Mouse (Mus musculus) telencephalon, adult 2 months (tissue): ENCODE results near the gene Hmcn1.
A peak's percentile ranks its signal among the peaks of the same experiment; 100 is the strongest.

ENCODE experiments used
- DNase-seq: peaks from one replicate; pipeline ENCODE4 v3.0.0-alpha.2; 2011; ENCODE audit warnings: low read depth, low spot score

Hmcn1 gene

DNA sequence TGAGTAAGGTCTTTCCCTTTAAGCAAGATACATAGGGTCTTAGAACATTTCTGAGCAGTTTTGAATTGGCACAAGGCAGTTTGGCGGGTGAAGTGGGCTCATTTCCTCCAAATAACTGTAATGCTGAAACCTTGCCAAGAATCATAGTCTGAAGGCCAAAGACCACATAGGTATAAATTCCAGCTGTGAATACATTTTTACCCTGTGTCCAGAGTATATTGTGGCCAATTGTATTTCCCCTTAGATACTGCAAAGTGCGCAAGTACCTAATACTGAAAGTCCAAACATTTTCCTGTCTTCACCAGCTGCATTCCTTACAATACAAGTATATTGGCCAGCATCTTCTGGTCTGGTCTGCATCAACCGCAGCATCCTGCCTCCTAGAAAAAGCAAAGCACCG, 312.9 kb downstream of the Hmcn1 start:
- no peak for DNase-seq

DNA sequence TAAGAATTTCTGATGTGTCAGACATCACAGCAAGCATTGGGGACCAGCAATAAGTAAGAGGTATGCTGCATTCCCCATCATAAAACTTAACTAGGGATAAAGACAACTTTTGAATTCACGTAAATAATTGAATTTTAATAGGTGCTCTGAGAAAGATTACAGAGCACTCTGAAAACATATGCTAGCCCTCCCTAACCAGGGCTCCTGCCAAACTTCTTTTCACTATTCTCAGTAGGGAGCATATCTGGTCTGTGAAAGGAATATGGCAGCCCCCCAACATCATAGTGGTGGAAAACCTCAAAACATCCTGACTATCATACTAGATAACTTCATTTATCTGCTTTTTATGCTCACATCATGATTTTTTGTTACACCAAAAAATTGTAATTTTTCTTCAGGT, 347.9 kb downstream of the Hmcn1 start:
- no peak for DNase-seq

DNA sequence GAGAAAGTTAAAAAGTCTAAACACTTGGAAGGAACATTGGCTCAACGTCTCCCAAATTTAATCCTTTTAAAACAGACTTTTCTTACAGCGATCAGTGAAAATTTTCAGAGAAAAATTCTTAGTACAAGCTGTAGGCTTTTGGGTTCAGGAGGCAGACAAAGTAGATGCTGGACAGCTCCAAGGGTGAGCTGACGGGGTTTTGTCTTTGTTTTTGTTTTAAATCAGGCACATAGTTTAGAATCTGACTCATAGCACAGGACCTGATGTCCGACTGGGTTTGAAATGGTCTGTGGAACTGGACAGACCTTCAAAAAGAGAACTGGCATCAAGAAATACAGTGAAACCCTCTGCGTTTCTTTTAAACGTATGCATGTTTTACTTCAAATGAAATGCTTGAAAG, 353.7 kb downstream of the Hmcn1 start:
- no peak for DNase-seq

DNA sequence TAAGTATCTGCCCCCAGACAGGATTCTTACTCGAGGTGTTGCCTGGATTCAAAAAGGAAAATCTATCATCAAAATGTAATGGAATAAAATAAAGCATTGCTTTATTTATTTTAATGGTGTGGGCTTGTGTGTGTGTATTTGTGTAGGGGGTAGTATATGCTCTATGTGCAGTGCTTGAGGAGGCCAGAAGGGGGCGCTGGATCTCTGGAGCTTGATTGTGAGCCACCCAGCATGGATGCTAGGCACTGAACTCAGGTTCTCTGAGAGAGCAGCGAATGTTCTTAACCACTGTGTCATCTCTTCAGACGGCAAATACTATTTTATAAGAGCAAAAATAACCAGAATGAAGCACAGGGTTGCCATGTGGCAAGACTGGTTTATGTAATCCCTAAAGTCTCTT, 360.7 kb downstream of the Hmcn1 start:
- no peak for DNase-seq

DNA sequence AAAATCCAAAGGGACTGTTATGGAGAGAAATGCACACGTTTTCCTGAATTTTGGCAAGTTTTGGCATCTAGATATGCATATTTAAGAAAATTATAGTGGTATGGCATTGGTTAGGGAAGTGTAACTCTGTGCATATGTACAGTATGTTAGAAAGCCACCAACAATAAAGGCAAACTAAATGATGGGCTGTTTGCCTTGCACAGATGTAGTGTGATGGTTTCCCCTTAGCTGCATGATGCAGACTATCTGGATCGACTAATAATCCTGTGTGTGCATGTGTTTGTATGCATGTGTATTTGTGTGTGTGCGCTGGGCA, 361.4 kb downstream of the Hmcn1 start:
- DNase-seq = no peak

DNA sequence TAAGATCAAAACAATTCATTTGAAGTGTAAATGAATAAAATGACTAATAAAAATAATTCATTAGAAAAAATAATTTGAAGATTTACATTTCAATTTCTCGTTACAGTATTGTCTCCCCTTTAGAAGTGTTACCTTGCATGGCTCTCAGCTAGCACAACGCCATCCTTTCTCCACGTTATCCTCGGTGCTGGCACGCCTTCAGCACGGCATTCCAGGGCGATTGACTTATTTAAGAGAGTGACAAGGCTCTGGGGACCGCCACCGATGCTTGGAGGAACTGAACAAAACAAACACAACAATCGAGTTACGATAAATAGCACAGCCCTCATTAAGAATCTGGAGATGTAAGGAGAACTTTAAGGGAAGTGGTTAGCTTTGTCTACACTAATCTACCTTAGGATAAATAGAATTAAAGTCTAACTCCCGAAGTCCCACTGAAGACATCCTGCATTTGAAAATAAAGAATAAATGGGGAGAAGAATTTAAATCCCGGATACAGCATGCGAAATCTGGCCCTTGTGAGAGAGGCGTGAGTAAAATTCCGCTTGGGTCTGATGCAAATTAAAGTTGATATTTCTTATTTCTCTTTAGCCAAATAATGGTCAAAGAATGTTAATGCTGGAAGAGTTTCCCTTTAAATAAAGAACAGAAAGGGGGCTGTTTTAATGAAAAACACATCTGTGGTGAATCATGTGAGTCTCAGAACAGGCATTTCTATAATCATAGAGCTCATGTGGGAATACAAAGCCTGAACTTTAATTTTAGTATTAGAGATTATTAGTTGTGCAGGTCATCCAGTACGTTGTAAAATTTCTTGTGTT, 362.0 kb downstream of the Hmcn1 start:
- no peak for DNase-seq

DNA sequence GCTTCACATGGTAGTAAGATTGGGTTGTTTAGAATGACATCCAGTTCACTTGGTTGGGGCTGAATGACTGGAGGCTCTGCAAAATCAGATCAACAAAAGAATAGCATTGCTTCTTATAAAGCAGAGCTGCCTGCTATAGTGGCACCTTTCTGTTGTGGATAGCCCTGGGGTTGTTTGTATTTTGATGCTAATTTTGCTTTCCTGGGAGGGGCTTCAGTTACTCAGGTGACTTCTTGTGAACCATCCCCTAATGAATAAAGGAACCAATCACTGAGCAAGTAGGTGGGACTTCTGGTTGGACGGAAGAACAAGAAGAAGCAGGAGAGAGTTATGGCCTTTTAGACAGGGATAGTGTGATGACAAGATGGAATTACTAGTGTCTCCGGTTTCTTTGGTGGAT, 370.0 kb downstream of the Hmcn1 start:
- no peak for DNase-seq

DNA sequence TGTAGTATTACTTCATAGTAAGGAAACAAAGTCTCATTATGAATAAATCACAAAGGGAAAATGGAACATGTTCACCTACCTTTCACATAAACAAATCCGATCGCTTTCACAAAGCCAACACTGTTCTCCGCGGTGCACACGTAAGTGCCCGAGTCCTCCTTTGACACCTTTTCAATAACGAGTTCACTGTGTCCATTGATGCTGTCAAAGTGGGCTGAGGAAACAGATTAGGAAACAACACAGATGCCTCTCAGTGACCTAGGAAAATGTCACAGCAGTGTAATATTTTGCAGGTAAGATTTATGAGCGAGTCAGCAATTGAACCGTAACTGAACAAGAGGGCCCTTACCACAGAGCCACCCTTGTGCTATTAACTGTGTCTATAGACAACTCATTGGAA, 382.7 kb downstream of the Hmcn1 start:
- no peak for DNase-seq

DNA sequence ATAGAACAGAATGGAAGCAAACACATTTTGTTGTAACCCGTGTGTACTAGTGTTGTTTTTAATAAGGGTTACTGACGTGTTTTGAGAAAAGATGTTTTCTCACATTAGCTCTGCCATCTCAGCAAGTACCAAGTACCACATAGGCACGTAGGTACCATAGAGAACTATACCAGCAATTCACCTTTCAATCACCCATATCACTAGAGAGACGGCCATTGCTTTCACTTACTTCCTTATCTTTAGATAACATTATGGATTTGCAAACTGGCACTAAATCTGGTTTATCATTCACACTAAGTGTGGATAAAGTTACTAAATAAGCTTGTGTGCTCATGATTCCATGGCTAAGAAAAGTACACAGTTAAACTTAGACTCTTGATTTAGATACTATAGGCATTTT, 387.1 kb downstream of the Hmcn1 start:
- no peak for DNase-seq

DNA sequence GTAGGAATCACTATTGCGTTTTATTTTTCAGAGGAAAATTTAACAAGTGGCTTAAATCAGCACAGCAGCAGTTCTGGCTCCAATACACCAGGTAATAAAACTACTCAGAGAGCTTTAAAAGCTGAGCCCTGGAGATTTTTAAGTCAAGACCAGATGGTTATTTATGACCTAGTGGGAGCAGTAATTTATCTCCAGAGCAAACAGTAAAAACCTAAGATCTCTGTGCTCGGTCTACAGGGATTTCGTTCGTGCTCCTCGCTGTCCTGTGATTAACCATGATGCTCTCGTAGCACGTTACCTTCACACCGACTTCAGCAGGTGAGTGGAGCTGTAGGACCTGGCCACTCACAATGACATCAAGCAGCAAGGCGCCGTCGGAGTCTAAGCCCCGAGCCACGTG, 399.6 kb downstream of the Hmcn1 start:
- DNase-seq = no peak

DNA sequence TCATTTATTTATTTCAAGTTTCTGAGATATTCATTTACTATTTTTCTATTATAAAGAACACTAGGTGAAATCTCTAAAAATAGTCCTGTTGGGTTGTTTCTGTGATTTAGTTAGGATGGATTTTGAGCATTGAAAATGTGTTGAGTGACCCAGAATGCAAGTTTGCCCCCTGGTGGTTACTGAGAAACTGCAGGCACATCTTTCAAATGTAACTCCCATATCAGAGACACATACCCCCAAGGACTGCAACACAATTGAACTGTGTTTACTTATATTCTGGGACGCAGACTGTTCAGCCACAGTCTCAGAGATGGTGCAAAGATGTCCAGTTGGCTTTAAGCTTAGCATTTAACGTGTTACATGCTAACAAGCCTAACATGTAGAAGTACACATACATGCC, 402.0 kb downstream of the Hmcn1 start:
- DNase-seq = peak; percentile 4

DNA sequence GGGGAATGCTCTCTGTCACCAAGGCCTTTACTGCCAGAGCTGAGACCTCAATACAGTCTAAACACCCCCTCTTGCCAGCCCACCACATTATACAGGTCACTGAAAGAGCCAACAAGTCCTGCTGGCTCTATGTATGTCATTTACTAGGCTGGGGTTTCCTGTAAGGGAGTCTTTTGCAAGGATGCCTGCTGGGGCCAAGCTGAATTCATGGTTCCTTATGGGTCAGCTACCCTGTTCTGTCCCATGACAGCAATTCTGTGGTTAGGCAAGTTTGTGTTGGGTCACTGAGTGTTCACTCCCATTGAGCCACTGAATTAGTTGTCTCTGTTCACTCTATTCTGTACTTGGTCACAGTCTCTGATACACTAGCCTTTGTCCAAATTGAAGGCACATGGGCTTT, 405.8 kb downstream of the Hmcn1 start:
- DNase-seq = no peak

DNA sequence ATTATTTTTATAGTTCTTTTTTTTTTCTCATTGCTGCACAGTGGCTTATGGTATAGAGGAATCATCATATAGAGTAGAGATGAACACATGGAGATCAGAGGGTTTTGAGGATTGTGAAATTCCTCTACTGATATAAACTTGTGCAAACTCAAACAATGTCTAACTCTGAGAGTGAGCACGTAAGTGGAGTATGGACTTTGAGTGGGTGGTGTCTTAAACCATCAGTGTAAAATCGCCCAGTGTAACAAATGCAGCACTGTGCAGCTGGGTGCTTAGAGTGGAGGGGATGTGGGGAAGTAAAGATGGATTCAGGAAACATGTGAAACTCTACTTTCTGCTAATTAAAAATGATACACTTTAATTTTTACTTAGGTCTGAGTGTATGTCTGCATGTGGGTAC, 408.8 kb downstream of the Hmcn1 start:
- no peak for DNase-seq

DNA sequence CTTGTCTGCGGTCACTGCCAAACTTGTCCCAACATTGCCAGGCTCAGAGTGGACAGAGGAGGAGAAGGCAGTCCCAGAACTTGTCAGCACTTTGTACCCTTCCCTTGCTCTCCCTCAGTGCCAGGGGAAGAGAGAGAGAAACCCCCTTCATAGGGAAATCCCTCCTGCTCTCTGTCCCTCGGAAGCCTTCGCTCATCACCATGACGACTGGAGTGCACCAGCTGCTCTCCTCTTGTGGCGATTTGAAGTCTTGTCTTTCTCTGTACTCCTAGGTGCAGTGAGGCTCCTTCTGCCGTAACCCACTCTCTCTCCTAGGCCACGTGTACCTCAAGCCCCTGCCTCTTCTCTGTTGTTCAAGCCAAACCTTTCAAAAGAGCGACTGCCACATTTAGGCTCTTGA, 409.5 kb downstream of the Hmcn1 start:
- no peak for DNase-seq

DNA sequence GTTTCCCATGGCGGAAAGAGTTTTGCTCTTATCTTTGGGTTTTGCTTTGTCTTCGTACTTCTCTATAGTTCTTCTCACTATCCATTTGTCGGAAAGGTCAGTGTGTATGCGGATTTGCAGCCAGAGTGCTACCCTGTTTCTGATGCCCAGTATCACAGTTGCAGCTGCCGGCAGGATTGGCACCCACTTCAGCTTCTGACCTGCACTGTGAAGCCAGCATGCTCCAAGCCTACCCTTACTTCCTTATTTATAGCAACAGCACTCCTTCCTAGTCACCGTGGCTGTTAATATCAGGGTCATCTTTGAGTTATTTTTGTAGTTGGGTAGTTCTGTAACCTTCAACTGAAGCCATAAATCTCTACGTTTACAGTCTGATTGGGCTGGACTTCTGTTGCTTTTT, 412.7 kb downstream of the Hmcn1 start:
- no peak for DNase-seq

DNA sequence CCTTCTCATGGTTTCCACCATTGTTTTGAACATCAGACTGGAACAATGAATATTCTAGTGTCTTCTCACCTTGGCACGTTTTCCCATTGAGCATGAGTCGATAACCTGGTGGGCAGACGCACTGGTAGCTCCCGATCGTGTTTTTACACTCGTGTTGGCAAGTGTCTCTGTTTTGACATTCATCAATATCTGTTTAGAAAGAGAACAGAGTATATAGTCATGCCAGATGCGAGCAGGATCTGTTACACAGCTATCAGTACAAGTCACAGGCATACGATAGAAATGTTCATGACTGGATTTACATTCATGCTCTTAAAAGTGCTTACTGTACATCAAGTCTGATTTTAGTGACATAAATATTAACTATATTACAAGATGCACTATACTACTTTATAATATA, 419.8 kb downstream of the Hmcn1 start:
- no peak for DNase-seq

DNA sequence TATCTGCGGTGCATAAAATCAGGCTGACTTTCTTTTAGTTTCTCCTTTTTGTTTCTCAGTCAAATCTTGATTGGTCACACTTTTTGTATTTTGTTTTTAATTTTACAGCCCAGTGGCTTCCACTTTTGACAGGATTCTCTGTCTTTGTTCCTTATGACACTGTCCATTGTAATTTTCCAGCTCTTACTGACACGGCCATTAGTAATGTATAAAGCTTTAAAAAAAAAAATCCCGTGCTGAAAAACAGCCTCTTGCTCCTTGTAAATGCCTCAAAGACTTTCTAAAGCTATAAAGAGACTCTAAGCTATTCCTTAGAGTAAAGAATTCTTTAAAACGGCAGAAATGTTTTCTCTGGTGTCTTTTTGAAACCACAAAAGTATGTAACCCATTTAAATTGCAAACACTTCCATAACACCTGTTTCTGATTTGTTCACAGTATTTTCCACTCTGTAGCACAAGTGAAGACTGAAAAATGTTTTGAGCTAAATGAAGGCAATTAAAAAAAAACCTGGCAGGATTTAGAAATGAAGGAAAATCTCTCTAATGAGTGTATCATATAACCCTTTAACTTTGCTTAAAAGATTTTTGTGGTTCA, 422.6 kb downstream of the Hmcn1 start:
- DNase-seq = no peak

DNA sequence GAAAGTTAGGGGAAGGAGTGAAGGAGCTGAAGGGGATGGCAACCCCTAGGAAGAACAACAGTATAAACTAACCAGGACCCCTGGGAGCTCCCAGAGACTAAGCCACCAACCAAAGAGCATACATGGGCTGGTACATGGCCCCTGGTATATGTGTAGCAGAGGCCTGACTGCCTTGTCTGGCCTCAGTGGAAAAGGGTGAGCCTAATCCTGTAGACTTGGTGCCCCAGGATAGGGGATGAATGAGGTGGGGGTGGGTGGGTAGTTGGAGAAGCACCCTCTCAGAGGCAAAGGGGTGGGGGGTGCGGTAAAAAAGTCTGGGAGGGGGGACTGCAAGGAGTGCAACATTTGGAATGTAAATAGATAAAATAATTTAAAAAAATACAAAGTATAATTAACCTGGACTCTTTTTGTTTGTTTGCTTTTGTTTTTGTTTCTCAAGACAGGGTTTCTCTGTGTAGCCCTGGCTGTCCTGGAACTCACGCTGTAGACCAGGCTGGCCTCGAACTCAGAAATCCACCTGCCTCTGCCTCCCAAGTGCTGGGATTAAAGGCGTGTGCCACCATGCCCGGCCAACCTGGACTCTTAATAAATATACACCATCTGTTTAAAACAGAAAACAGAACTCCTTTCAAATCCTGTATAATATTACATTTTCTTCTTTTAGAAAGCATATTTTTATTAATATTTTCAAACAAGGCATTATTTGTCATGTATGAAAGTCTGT, 423.3 kb downstream of the Hmcn1 start:
- no peak for DNase-seq

DNA sequence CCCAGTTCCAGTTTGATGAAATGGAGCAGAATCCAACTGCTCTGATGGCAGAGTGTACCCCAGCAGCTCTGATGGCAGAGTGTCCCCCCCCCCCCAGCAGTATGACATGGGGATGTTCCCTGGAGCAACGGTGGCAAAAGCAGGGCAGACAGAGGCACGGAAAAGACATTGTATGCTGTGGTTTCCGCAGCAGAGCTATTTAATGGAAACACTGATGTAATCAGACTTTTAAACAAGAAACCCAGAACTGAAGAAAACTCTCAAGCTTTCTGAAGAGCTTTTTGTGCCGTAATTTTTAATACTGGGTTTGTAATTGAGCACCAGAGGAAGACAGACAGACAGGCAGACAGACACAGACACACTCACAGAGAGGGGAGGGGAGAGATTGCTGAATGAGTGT, 426.9 kb downstream of the Hmcn1 start:
- no peak for DNase-seq

DNA sequence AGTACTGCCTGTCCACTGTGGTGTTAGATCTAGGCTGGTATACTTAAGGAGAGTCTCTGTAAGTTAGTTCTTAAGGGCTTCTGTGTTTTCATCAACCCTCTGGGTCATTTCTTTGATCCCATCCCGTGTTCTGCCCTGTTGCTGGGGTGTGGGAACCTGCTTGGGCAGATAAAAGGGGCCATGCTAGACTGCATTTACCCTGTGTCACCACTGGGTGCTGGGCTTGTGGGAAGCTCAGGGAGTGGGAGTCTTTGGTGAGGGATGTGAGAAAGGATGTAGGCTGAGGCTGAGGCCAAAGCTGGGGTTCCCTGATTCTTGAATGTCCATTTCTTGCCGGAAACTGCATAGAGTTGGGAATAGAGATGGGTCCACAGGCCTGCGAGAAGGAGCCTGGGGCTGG, 436.6 kb downstream of the Hmcn1 start:
- DNase-seq = no peak

DNA sequence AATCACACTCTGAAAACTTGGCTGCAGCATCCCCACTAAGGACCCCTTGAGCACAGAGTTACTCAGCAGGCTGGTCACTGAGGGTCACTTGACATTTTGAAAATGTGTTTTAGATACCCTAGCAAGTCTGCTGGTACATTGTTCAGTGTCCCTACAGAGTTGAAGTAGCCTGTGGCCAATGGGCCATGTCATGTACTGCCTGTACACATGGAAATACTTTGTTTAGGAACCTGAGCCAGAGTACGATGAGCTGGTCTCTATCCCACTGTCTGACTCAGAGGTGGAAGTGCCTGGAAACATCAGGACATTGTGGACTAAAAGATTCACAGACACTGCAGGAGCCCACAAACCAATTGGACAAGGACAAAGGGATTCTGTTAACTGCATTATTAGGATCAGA, 441.8 kb downstream of the Hmcn1 start:
- no peak for DNase-seq

DNA sequence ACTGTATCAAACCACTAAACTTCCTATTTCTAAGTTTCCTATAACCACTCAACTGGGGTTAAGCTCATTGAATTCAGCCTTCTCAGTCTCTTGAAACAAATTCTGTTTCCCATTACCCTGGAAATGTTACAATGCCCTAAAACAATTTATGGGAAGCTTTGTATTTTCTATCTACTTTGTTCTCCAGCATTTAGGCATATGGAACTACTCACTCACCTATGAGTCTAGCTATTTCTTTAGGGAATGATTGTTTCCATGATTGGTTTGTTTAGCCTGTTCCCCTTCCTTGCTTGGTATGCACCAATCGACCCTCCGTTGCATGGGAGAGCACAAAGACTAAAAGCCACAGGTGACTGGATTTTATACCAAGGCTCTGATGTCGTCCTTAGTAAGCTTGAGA, 446.8 kb downstream of the Hmcn1 start:
- no peak for DNase-seq

DNA sequence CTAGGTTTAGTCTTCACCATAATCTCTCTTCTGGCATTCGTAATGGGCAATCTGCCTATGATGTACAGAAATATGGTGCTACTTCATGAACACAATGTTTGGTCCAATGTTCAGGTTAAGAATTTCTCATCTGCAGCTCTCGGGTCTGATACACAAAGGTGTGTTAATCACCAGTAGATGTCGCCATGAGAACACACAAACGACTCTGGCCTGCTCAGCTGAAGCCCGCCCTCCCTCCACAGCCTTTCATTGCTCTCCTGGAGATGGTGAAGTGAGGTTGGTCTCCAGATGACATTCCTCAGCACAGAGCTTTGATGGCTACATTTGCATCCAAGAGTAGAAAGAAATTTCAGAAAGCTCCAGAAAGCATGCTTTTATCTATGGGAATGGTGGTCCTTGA, 453.0 kb downstream of the Hmcn1 start:
- peak; percentile 42 for DNase-seq
